Mouse (Mus musculus): ENCODE results near the gene Tpgs1. TPM values are rescaled to one million over a fixed set of nuclear protein-coding genes. Genes with fewer than 3 reads are reported as not detected.

Tpgs1 gene
- total and polyA plus RNA-seq, 3 experiments, result 23.5 to 48.0 TPM; not detected in 1

- peaks cover 6 to 19% of the 10 kb centered on the region in 2 experiments; a peak in 3 of 4 replicates for H3K4me1 ChIP-seq (ENCODE audit: control insufficient read depth in 1 of 2, insufficient read depth in 2 of 2, low read length in 2 of 2)
- peaks cover 32% of the 10 kb centered on the region for H3K79me2 ChIP-seq (ENCODE audit: control insufficient read depth, insufficient read depth, low read length, poor library complexity)
- DNase-seq (ENCODE audit: low read depth, low spot score), result no peak
- peak overlapping the region; percentile 68 for H3K9ac ChIP-seq (ENCODE audit: control insufficient read depth, low read depth, low read length, poor library complexity, severe bottlenecking)
- peak overlapping the region; percentile 56 to 75 for H3K4me3 ChIP-seq (ENCODE audit: control insufficient read depth in 1 of 2, insufficient read depth in 1 of 2, low read depth in 2 of 2, low read length in 2 of 2)
- H3K9me3 ChIP-seq (replicated peaks; ENCODE audit: insufficient read depth, low read length), result no peaks in the 10 kb centered on the region
- no peaks in the 10 kb centered on the region for H3K27me3 ChIP-seq (ENCODE audit: control insufficient read depth in 1 of 2, insufficient read depth in 2 of 2, low read length in 2 of 2)
- peaks cover 0 to 4% of the 10 kb centered on the region in 2 experiments; a peak in 2 of 4 replicates for H3K36me3 ChIP-seq (ENCODE audit: control insufficient read depth in 1 of 2, insufficient read depth in 2 of 2, low read length in 2 of 2)
- no peak for TF ChIP-seq MYC (IDR thresholded peaks at IDR 0.05; ENCODE audit: low read depth, low read length)
- TF ChIP-seq ZNF384 (IDR thresholded peaks at IDR 0.05; ENCODE audit: low read depth, low read length), result no peak
- TF ChIP-seq TBP (IDR thresholded peaks at IDR 0.05; ENCODE audit: low read depth, low read length), result no peak
- TF ChIP-seq MEF2A (IDR thresholded peaks at IDR 0.05; ENCODE audit: extremely low read depth, insufficient replicate concordance, low read depth, low read length, poor library complexity, severe bottlenecking), result no peak
- TF ChIP-seq ZKSCAN1 (IDR thresholded peaks at IDR 0.05; ENCODE audit: low read depth, low read length), result no peak
- TF ChIP-seq ZMIZ1 (IDR thresholded peaks at IDR 0.05; ENCODE audit: low read depth, low read length), result no peak
- no peak for TF ChIP-seq JUND (IDR thresholded peaks at IDR 0.05; ENCODE audit: low read depth, low read length)
- no peak for TF ChIP-seq E2F4 (IDR thresholded peaks at IDR 0.05; ENCODE audit: borderline replicate concordance, low read depth, low read length)
- TF ChIP-seq ELF1 (IDR thresholded peaks at IDR 0.05; ENCODE audit: low read depth, low read length), result no peak
- peak overlapping the region; percentile 35 for H3K27ac ChIP-seq (ENCODE audit: control insufficient read depth, low read depth, low read length)
These were observed 11.7 kb downstream of the Tpgs1 start for GRCm38 (mm10) chr10:79680606-79681495.

- H3K36me3 ChIP-seq (ENCODE audit: control insufficient read depth in 1 of 2, insufficient read depth in 2 of 2, low read length in 2 of 2), result peaks cover 3 to 4% of the 10 kb centered on the region in 2 experiments; a peak in 2 of 4 replicates
- DNase-seq (ENCODE audit: low read depth, low spot score), result peak; percentile 99
- peaks cover 6 to 19% of the 10 kb centered on the region in 2 experiments; a peak in 3 of 4 replicates for H3K4me1 ChIP-seq (ENCODE audit: control insufficient read depth in 1 of 2, insufficient read depth in 2 of 2, low read length in 2 of 2)
- H3K79me2 ChIP-seq (ENCODE audit: control insufficient read depth, insufficient read depth, low read length, poor library complexity), result peaks cover 32% of the 10 kb centered on the region
- no peaks in the 10 kb centered on the region for H3K27me3 ChIP-seq (ENCODE audit: control insufficient read depth in 1 of 2, insufficient read depth in 2 of 2, low read length in 2 of 2)
- no peaks in the 10 kb centered on the region for H3K9me3 ChIP-seq (replicated peaks; ENCODE audit: insufficient read depth, low read length)
- H3K27ac ChIP-seq (ENCODE audit: control insufficient read depth, low read depth, low read length), result peak within 1 kb of the TSS; percentile 59
- H3K4me3 ChIP-seq (ENCODE audit: control insufficient read depth in 1 of 2, insufficient read depth in 1 of 2, low read depth in 2 of 2, low read length in 2 of 2), result peak within 1 kb of the TSS; percentile 96 to 98
- H3K9ac ChIP-seq (ENCODE audit: control insufficient read depth, low read depth, low read length, poor library complexity, severe bottlenecking), result peak within 1 kb of the TSS; percentile 96
- TF ChIP-seq RCOR1 (IDR thresholded peaks at IDR 0.05; ENCODE audit: low read depth, low read length) (0 out of 2 replicates have a peak, but pooled peaks have one; percentile 14), KAT2A (conservative IDR thresholded peaks at IDR 0.05; ENCODE audit: low read depth, low read length) (peak; percentile 98), USF2 (IDR thresholded peaks at IDR 0.05; ENCODE audit: borderline replicate concordance in 1 of 2, insufficient read depth in 1 of 2, low read depth in 1 of 2, low read length in 2 of 2) (no peak), MYC (IDR thresholded peaks at IDR 0.05; ENCODE audit: low read depth, low read length) (0 out of 2 replicates have a peak, but pooled peaks have one; percentile 69), SIN3A (IDR thresholded peaks at IDR 0.05; ENCODE audit: low read length) (peak; percentile 78), MAZ (IDR thresholded peaks at IDR 0.05; ENCODE audit: low read depth, low read length) (peak; percentile 93), EP300 (IDR thresholded peaks at IDR 0.05; ENCODE audit: low read depth in 1 of 2, low read length in 2 of 2) (peak in 1 of 2 experiments; percentile 7; a peak in 1 of 4 replicates), NRF1 (IDR thresholded peaks at IDR 0.05; ENCODE audit: insufficient read depth, low read depth, low read length, poor library complexity, severe bottlenecking) (peak; percentile 90), HCFC1 (IDR thresholded peaks at IDR 0.05; ENCODE audit: low read depth, low read length) (peak; percentile 98), ELF1 (IDR thresholded peaks at IDR 0.05; ENCODE audit: low read depth, low read length) (peak; percentile 97), UBTF (IDR thresholded peaks at IDR 0.05; ENCODE audit: borderline replicate concordance, insufficient read depth, low read depth, low read length) (no peak), ZMIZ1 (IDR thresholded peaks at IDR 0.05; ENCODE audit: low read depth, low read length) (peak; percentile 70; the same call in 1 of the 2 replicates), BHLHE40 (IDR thresholded peaks at IDR 0.05; ENCODE audit: borderline replicate concordance, low read depth, low read length) (no peak), MEF2A (IDR thresholded peaks at IDR 0.05; ENCODE audit: extremely low read depth, insufficient replicate concordance, low read depth, low read length, poor library complexity, severe bottlenecking) (peak; percentile 49; the same call in 1 of the 2 replicates), POLR2AphosphoS2 (IDR thresholded peaks at IDR 0.05; ENCODE audit: low read length) (peak; percentile 77; the same call in 1 of the 2 replicates), TBP (IDR thresholded peaks at IDR 0.05; ENCODE audit: low read depth, low read length) (0 out of 2 replicates have a peak, but pooled peaks have one; percentile 6), USF1 (IDR thresholded peaks at IDR 0.05; ENCODE audit: low read depth, low read length) (peak; percentile 39), ETS1 (IDR thresholded peaks at IDR 0.05; ENCODE audit: low read depth, low read length) (peak; percentile 26; the same call in 1 of the 2 replicates), POLR2A (IDR thresholded peaks at IDR 0.05; ENCODE audit: control insufficient read depth in 1 of 2, insufficient read depth in 1 of 2, low read depth in 1 of 2, low read length in 2 of 2, poor library complexity in 1 of 2) (peak; percentile 59 to 85; a peak in 3 of 4 replicates), ZNF384 (IDR thresholded peaks at IDR 0.05; ENCODE audit: low read depth, low read length) (no peak; the same call in 1 of the 2 replicates), NELFE (IDR thresholded peaks at IDR 0.05; ENCODE audit: low read depth, low read length) (peak; percentile 91)
These were observed 12.5 kb downstream of the Tpgs1 start, which contains the start of gene Cdc34 for GRCm38 (mm10) chr10:79681591-79682245. Cdc34 (plus strand) TSS chr10:79682195.
